Mouse (Mus musculus) mesoderm, embryonic 11.5 days (tissue): ENCODE measurements at regions not wholly inside any gene's neighbourhood (a gene's known extent, or its start where the extent isn't known, plus 50 kb on each side); places are given as distances from the start of the nearest gene placed in this dataset.

Experiments used
- DNase-seq: peaks from one replicate; pipeline ENCODE4 v3.0.0-alpha.2; 2012; ENCODE audit warnings: low read depth, low spot score

DNA sequence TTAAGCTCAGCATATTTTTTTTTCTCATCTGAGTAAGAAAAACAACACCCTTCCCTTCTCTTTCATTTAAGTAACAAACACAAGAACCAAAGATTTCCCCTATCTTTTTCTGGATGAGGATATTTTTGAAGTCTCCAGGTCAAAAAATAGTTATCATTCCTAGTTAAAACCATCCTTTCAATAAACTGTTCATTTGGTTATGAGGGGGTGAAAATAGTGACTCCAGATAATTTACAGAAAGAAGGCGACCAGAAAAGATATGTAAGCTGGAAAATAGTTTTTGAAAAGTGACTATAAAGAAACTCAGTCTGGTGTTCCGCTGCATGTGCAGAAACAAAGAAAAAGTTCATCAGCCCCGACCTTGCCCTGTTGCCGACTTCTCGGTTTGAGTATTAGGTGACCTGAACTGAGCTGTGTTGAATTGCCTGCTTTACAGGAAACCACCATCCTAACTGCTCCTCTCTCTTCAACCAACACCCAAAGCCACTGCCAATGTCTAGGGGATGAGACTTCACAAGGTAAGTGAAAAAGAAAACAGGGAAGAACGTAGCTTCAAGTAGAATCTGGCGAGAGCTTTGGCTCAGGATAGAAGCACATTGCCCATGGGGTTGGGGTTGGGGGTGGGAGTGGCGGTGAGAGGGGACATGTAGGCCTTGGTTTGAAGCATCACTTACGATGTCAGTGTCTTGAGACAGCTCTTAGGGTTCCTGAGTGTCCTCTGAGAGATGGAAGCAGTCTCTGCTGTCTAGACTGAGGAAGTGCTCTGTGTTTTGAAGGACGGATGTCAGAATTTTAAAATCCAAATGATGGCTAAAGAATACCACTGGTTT lies 104.6 kb downstream of the Ube2e3 start:
- DNase-seq = no peak

DNA sequence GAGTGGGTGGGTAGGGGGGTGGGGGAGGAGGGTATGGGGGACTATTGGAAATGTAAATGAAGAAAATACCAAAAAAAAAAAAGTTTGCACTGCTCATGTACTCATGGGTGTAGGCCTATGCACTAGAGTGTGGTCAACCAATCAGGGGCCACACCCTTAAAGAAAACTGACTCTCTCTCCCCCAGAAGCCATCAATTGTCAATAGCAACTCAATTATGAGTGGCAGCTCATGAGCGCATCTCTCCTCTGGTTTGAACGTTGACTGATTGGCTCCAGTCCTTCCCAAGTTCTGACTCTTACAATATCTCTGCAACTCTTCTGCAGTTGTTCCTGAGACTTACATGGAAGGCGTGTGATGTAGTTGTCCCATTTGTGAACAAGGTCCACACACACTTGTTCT lies 105.9 kb downstream of the Ube2e3 start:
- DNase-seq = no peak

DNA sequence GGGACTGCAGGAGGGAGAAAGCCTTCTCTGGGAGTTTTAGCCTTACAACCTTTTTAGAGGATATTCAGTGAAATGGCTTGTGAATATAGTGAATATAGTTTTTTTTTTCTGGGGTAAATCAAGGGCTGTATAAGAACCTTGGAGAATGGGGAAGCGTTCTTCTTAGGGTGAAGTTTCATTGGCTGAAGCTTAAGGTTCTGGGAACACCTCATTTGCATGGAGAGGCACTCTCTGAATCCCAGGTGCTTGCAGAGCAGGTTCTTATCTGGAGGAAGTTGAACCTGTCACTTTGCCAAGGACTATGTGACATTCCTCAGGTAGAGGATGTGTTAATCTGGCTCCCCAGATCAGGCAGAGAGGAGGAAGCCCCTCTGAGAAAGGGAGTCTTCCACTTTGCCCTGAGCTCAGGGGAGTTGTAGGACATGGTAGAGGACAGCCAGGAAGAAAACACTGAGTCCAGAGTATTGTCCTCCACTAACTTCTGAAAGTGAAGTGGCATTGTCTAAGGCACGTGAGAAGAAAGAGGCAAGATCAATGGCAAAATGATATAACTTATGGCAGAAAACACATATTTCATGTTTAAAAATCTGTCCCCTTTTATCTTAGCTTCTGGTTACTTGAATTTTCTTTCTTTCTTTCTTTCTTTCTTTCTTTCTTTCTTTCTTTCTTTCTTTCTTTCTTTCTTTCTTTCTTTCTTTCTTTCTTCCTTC lies 106.9 kb downstream of the Ube2e3 start:
- no peak for DNase-seq

DNA sequence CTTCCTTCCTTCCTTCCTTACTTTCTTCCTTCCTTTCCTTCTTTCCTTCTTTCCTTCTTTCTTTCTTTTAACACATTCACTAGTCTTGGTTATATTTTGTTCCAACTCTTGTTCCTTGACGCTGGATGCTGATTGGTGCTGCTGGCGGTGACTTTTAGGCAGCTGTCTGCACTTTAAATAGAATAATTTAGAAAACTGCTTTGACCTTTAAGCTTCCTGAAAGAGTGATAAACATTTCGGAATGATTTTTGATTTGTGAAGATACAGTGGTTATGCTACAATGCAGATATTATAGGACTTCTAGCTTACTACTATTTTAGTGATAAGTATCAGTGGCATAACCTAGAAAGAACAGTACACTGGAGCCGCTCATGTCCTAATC lies 107.5 kb downstream of the Ube2e3 start:
- DNase-seq = no peak

DNA sequence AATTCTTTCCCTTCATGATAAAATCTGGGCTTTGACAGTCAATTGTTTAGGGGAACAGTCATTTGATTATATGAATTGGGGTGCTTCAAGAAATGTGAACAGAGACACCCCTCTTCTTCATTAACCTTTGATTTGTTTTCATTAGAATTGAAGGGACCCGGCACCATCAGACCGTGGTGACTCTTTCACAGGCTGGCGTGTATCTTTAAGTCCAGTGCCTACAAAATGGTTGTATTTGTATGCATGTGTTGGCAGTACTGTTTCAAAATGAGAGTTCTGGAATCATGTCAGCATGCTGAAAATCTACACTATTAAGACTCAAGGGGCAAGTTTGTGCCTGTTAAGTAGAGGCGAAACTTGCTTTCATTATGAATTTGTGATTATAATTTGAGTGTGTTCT lies 108.2 kb downstream of the Ube2e3 start:
- no peak for DNase-seq

DNA sequence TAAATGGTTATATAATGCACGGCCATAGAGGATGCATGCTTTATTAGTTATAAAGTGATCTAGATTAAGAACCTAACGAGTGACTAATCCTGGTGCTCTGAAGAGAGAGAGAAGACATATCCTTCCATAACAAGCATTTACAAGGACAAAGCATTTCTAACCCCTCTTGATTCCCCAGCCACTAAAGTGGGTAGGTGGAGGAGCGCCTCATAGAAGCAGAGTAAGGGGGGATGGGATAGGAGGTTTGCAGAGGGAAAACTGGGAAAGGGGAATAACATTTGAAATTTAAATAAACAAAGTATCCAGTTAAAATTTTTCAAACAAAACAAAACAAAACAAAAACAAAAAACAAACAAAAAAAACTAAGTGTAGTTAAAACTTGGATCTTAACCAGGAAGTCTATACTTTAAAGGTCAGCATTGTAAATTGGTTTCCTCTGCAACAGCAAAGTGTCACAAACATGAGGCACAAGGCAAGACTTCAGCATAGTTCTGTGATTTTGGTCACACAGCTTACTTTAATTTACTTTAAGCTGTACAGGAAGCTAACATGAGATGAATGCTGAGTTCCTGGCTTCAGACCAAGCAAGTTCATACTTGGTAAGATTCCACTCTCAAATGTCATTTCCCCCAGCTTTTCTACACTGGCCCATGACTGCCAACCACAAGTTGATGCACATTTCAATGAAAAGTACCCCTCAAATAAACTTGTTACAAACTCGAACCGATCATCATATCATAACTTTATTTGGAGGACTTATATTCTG lies 109.9 kb downstream of the Ube2e3 start:
- DNase-seq = no peak

DNA sequence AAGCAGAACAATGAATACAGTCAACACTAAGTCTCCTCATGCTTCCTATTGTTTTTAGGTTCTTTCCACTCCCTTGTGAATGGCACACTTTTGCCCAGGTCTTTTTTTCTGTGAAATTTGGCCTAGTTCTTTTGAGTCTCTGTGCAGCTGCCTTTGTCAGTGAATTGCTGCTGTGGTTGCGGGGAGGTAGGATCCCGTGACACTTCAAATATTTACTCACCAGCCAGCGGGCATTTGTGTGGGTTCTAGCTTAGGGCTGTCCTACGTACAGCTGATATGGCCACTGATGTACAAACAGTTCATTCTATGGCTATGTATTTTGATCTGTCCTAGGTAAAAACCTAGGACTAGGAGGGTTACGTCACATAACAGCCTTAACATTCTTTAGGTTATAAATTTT lies 112.1 kb downstream of the Ube2e3 start:
- no peak for DNase-seq

DNA sequence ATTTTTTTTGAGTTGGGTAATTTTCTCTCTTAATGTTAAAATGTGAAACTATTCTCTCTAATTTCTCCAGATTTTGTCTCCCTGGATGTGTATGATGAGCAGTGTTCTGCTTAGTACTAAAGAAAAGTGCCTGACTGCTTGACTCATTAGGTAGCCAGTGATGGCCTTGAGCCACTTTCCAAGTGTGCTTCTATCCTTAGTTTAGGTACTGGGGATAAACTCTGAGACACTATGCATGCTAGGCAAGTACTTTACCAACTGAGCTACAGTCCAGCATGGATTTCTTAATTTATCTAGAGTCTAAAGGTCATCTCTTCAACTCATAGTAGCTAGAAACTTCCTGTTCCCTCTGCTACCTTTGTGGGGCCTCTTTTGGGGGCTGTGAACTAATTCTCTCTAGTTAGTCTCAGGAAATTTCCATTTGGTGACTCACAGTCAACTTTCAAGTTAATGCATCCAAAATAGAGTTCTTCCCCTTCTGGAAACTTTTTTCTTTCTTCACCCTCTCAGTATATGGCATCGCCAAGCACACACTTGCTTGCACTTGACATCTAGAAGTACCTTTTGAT lies 112.8 kb downstream of the Ube2e3 start:
- no peak for DNase-seq

DNA sequence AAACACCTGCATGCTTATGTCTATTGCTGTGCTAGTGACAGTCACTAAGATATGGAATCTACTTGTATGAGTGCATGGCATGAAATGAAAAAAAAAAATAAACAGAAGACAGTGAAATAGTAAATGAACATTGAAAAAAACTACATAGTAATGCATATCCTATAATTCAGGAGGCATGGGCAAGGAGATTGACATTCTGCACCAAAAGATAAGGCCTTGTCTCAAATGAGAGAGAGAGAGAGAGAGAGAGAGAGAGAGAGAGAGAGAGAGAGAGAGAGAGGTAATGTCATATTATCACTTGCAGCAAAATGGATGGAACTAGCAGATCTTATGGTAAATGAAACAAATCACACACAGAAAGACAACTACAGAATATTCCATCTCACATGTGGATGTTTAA lies 115.4 kb downstream of the Ube2e3 start:
- no peak for DNase-seq

DNA sequence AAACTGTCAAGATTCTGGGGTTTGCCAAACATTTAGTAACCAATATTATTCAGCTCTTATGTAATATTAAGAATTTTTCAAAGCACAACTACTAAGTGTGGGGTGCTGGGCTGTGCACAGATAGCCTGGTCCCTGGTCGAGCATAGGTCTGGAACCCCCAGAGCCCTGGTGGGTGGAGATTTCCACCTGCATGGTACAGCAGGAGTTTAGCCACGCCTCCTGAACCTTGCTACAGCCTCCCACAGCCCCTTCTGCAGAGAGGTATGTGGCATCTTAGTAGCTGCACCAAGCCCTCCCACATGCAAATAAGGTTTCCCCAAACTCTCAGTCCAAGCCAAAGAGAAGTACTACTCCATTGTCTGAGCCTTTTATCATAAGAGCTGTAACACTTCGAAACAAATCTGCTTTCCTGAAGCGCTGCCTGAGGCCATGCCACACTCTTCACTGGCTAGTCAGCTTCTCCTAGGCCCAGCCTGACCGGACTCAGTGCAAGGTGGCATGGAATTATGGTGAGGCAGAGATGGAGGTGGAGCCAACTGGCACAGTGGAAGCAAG lies 116.1 kb downstream of the Ube2e3 start:
- no peak for DNase-seq

DNA sequence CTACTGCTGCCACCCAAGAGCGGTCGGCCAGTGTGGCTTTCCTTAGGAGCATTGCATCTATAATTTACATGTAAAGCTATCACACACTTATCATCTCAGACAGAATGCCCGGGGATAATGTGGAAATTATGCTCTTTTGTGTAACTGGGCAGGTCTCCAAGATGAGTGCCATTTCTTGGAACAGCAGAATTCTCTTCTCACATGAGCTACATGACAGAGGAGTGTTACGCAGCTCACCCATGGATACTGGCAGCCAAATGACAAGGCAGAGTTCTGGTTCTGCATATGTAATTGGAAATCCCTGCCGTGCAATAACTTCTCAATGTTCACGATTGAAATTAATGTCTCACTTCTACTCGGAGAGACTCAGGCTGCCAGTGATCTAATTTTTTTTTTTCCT lies 119.1 kb downstream of the Ube2e3 start:
- DNase-seq = no peak

DNA sequence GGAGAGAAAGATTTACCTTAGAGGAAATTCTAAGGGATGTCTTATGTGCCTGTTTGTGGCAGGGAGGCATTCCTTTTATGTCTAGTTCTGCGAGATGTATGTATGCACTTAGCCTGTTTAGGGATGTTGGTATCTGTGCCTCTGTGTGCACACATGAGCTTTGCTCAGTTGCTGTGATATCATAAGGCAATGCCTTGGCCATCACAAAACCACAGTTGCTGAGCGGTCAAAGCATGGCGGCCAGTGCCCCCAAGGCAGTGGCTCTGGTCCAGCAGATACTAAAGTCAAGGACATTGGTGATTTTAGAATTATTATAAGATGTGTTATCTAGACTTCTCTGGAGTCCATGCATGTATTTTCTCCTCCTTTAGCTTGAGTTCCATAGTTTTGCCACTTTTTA lies 119.5 kb downstream of the Ube2e3 start:
- DNase-seq = no peak

DNA sequence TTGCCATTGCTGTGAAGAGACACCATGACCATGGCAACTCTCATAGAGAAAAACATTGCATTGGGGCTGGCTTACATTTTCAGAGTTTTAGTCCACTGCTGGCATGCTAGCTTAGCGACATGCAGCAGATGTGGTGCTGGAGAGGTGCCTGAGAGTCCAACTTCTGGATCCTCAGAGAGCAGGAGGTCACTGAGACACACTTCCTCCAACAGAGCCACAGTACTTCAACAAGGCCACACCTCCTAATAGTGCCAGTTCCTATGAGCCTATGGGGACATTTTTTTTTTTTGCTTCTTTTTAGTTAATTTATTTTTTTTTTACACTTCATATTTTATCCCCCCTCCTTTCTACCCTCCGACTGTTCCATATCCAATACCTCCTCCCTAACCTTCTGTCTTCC lies 120.3 kb downstream of the Ube2e3 start:
- no peak for DNase-seq

DNA sequence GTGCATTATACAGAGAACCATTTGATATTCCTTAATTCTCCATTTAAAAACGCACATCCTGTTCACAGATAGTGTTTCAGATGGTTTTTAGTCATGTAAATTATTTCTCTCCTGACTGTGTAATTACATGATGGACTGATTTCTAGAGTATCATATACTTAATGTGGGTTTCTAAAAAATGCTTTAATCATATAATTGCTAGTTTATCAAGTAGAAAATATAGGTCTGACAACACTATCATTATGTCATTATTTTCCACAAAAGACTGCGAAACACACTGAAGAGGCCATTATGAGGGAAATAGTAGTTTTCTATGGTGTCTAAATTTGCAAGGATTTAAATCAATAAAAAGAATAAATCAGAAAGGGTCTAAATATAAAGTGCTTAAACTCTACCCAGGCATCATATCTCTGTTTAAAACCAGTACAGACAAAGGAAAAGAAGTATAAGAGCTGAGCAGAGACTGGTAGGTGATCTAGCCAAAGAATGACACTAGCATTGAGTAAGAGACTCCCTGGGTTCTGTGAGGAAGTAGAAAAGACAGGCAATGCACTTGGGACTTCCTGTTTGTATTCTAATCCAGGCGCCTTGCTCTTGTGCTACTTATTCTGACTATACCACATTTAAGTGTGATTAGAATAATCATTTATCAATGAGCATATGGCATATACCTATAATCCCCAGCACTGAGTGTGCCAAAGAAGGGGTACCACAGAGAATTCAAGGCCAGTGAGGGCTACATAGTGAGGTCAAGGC lies 127.1 kb downstream of the Ube2e3 start:
- DNase-seq = no peak

DNA sequence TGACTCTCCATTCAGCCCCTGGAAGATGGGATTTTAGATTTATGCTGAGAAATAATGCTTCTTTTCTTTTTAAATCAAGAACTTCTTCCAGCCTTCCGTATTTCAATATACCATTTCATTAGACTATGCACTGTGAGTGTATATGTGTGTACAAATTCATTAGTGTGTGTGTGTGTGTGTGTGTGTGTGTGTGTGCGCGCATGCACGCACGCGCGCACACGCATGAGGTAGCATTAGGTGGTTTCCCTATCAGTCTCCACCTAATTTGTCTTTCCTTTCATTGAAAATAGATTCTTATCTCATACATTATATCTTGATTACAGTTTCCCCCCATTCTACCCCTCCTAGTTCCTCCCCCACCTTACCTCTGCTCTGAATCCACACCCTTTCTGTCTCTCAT lies 130.7 kb downstream of the Ube2e3 start:
- DNase-seq = no peak

DNA sequence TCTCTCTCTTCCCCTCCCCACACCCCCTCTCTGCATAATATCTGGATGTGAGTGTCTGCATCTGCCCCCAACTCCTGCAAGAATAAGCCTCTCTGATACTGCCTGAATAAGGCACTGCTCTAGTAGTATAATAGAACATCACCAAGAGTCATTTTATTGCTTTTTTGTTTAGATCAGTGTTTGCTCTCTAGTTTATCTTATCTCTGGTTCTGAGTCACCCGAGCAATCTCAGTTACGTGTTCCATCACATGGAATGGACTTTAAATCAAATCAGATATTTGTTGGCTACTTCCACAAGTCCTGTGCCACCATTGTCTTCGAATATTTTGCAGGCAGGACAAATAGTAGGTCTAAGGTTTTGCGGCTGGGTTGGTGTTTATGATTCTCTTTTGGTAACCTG lies 131.5 kb downstream of the Ube2e3 start:
- no peak for DNase-seq

DNA sequence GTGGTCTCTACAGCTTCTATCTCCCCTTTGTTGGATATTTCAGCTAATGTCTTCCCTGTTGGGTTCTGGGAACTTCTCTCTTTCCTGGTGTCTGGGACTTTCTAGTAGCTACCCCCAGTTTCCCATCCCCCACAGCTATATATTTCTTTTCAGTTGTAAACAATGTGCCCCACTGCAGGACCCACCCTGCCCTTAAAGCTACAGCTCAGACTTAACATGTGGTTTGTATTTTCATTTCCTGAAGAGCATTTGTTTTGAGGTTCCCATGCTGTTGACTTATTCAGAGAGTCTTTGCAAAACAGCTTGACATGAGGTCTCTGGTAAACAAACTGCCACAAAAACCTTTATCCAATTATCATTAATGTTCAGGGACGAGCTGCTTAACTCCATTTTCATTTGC lies 136.9 kb downstream of the Ube2e3 start:
- no peak for DNase-seq

DNA sequence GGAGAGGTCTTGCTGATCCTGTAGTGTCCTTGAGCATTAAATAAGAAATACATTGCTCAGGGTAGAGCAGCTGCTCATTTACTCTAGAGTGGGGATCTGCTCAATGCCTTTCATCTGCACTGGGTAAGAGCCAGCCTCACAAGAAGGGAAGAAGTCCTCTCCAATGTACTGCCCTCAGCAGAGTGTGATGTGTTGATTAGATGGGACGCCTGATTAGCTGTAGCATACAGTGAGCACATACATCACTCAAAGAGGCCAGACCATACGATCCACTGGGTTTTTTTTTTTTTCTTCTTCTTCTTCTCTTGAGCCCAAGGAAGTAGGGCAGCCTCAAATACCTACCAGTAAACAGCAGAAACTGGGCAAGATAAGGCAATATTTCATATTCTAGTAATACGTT lies 140.7 kb downstream of the Ube2e3 start:
- no peak for DNase-seq

DNA sequence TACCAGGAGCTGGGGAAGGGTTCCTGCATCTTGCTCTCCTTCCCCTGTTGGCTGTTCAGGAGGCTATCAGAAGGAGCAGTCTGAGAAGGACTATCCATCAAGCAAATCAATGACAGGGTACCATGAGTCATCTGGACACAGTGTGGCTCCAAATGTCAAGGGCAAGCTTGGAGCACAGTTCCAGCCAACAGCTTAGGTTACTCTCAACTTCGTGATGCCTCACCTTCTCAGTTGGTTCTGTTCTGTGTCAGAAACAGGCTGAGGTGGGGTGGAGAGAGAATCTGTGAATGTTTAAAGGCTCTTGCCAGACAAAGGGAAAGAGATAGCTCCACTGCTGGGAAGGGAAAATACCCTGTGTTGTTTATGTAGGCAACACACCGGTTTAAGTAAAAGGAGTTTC lies 141.9 kb downstream of the Ube2e3 start:
- no peak for DNase-seq

DNA sequence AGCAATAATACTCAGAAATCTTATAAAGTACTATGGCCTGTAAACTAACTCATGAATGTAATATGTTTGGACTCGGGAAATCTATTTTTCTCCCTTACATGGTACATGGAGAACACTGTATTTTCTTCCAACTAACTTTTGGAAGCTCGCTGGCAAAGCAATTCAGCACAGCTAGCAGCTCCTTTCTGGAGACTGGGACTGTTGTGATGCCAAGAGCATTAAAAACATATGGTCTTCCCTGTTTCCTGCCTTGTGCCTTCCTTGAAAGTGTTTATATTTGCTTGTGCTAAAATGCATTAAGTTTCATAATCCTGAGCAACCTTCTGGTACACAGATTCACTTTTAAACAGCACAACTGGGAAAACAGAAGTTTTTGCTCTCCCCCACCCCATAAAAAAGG lies 142.3 kb downstream of the Ube2e3 start:
- DNase-seq = no peak

DNA sequence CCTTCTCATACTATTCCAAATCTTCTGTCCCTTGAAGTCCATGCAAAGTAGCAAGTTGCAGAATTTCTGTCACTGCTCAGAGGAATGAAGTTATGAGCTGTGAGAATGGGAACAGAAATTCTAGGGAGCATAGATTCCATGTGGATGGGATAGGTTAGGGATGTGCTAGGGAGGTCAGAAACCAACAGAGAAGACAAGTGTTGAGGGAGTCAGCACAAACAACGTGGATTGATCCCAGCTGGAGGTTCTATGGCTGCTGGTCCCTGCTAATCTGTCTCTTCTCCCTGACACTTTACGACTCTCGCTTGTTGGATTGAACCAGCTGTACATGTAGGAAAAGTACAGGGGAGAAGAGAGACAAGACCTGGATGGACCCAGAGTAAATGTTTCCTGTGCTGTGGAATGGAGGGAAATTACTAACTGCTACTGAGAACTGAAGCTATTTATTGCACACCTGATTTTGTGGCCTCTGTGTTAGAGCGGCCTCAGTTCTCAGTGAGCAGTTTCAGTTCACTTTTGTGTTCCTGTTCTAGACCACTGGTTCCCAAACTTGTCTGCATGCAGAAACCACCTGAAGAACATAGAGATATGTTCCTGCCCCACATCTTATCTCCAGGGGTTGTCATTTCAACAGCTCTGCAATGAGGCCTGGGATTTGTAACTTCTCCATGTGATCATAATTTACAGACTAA lies 151.0 kb downstream of the Ube2e3 start:
- DNase-seq = no peak
